Mouse (Mus musculus) 3134 (cell line): ENCODE measurements at regions not wholly inside any gene's neighbourhood (a gene's known extent, or its start where the extent isn't known, plus 50 kb on each side); places are given as distances from the start of the nearest gene placed in this dataset.

Source experiments
- DNase-seq: peaks from one replicate; pipeline ENCODE4 v3.0.0-alpha.2; 2011; ENCODE audit warnings: low spot score; ENCODE audit not compliant: insufficient read length; ENCODE audit errors: extremely low read depth

DNA sequence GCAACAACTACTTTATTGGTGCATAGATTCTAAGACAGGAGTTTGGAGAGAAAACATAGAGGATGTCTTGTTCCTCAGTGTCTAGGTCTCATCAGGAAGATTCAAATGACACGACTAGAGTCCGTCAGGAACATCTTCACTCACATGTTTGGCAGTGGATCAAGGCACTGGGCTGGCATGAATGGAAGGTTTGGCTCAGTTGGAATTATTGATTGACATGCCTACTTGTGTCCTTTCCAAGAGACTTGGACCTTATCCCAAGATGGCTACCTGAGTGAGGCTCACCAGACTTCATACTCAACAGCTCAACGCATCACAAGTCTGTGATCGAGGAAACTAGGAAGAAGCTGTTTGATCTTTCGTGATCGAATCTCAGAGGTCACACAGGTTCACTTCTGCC is 251.2 kb upstream of the Igfbp7 start:
- DNase-seq, result no peak

DNA sequence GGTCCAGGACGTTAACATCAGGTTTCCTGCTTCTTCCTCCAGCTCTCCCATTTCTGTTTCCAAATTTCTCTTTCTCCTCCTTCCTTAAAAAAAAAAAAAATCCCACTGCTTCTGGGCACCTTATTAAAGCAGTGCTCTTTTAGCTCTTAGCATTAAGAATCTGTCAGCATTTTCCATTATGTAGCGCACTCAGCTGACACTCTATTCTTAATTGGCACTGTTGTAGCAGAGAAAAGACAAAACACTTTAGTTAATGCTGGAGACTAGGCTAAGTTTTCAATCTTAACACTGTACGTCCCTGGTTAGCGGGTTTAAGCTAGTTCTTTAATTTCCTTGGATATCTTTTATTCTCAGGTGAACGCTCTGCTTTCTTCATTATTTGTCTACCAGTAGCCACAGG is 236.8 kb upstream of the Igfbp7 start:
- no peak for DNase-seq

DNA sequence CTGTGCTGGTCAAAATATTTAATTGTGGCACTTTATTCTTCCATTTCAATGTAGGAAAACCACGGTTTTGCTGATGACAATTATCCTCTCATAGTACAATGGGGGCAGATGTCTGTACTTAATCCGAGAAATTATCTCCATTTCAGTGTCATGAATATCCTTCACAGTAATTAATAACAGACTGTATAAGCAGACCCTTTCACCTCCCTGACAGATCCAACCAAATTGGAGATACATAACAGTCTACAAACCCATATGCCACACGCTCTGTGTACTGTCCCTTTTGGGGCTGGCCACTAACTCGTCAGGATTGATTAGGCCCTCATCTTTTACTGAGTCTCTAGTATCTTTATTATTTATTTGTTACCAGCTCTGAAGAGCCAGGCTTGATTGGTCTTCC is 212.6 kb upstream of the Igfbp7 start:
- DNase-seq, result no peak

DNA sequence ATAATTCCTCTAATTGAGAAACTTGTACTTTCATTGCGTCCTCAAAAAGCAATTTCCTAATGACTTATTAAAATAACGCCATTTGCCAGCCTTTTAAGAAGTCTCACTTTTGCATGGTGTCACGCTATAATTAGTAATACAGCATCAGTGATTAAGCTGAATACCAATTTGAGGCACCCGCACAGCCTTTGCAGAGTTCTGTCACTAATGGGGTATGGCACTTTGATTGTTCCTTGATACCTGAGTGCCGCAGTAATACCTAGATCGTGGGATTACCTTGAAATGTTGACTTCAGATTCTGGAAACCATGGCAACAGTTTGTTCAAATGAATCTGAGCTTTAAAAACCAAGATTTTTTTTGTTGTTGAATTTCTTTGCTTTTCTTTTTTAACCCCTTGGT is 202.7 kb upstream of the Igfbp7 start:
- DNase-seq, result no peak

DNA sequence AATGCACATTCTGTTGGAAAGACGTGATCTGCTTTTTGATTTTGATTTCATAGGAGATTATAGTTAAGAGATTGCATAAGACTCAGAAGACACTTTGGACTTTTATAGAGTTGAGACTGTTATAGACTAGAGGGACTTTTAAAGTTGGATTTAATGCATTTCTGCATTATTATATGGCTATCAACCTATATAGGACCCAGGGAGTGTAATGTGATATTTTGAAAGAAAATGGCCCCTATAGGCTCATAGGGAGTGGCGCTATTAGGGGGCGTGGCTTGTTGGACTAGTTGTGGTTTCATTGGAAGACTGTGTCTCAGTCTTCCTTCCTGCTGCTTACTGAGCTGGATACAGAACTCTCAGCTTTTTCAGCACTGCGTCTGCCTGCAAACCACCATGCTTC is 186.9 kb upstream of the Igfbp7 start:
- no peak for DNase-seq

DNA sequence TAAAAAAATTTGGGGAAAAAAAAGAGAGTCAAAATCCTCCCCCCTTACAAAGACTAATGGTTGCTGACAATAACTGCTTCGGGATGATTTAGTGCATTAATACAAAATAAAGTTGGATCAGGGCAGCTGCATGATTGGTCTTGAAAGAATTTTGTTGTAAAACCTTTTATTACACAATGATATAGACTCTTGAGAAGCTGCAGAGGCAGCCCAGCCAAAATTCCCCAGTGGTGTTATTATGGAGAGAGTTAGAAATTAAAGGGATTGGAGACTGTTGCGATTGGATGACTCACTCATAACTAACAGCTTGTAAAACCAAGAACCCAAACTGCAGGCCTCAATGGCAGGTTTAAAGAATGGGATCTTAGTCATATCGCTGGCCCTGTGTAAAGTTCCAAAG is 181.4 kb upstream of the Igfbp7 start:
- no peak for DNase-seq

DNA sequence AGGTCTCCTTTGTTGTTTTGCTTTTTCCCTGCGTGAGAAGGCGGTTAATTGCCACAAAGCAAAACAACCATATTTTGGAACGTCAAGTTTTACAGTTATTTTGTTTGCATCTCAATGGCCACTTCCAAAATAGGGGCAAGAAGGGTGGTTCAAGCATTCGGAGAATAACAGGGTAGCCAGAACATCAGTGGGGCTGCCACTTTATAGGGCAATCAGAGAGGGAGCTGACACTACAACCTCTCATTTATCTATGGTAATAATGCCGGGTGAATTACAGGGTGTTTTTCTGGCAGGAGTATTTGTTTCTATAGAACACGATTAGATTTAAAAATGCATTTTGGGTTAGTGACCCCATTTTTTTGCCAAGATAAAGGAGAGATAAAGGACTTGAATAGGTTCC is 173.9 kb upstream of the Igfbp7 start:
- no peak for DNase-seq

DNA sequence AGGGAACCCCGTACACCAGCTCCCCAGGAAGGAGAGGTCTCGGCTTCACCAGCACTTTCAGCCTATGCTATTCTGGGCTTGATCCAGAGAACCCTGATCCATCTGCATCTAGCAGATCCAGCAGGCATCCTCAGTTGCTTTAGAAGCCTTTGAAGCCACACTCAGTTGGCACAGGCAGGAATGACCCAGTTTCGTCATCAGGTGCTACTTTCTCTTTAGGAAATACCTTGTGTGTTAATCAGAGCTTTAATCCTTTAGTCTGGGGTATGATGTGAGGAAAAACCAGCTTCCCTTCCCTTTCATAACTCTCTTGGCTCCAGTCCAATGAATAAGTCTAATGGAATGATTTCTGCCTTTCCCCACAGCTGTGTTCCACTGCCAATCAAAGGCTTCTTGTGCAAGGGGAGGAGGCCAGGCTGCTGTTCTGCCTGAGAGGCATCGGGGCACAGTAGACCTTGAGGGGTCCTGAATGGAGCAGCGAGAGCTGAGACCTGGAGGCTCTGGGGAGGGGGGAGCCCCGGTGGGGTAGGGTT is 173.3 kb upstream of the Igfbp7 start:
- DNase-seq, result peak; percentile 65

DNA sequence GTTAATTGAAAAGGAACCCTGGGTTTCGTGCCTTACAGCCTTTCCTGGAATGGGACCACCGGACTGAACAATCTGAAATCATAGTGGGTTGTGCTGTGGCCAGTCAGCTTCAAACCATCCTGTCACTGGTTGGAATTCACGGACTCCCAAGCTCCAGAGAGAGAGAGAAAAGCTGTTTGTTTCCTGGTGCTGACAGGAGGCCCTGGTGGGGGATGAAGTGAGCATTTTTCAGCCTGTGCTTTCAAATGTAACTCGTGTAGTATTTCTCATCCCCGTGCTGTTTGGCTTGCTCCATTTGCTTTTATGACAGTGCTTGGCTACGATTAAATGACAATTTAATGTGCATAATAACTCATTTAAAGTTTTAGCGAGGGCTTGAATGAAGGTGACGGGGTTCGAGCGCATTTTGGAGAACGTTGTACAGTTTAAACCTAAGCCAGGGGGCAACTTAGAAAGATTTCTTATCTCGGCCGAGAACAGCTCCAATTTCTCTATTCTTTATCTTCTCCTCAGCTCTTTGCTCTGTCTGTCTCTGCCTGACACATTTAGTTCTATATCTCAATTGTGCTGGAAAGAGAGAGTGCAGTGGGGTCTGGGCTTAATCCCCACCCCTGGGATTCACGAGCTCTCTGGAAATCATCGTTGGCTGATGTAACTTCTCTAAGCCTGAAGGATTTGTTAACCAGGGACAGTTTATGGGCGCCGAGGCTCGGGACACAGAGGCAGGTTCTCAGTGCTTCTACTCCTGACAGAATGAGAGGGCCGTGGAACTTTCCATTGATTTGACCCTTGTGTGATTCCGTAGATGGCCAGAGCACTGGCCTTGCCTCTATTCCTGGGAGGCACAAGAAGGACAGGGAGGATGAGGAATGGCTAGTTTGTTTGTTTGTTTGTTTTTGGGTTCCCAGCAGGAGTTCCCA is 172.2 kb upstream of the Igfbp7 start:
- no peak for DNase-seq

DNA sequence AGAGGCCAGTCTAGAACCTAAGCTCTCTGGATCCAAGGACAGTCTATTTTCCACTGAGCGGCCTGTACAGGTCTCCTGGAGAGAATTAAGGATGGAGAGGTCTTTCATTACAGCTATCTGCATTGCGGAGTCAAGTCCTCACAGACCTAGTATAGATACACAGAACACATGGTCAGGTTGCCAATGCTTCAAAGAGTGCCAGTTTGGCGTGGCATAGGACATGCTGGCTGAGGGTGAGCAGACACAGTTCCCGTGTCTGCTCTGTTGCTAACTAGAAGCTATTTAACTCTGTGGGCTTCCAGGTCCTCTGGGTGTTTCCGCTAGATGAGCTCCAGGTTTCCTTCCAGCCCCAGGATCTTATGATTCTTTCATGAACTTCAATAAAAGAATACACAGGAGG is 169.0 kb upstream of the Igfbp7 start:
- no peak for DNase-seq

DNA sequence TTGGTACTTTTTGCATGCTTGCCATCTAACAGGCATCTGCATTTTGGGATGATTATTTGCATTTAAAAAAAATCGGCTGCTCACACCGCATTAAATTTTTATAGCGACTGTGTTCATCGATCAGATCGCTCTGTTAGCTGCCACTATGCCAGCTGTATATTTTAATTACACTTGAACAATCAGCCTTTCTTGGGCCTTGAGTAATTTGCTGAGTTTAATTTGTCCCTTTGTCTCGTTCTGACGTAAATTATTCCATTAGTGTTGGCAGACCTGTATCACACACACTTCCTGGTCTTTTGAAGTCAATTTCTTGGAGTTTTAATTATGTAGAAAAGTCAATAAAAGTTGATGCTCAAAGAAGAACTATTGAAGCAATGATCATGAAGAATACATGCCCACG is 167.9 kb upstream of the Igfbp7 start:
- DNase-seq, result no peak

DNA sequence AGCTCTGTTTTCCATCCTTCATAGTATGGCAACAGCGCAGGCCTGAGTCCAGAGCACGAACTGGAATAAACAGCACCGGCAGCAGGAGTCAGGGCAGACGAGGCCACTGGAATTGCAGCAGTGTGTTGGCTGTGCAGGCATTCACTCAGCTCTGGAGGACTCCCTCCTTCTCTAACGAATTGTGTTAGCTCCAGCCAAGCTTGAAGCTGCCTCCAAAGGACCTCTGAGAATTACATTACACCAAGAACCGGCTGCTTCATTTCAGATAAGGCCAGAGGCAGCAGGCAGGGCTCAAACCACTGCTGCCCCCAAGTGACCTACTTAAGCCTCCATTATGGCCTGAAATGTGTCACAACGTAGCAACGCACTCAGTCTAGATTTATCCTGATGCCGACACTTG is 162.5 kb upstream of the Igfbp7 start:
- DNase-seq, result no peak

DNA sequence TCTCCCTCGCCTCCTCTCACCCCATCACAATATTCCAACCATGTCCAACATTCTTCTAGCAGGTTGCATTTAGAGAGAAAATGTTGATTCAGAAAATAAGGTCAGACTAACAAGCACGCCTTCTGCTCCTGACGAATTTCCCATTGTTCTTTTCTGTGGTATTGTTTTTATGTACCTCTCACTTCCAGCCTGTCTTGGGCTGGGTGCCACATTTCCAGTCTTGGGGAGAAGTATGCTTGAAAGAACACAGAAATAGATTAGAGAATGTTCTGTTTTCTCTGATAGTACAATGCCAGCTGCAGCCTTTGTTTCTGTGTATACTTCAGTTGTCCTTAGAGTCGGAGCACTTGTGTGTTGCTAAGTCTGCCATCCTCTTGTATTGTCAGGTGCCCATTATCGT is 160.3 kb upstream of the Igfbp7 start:
- DNase-seq, result no peak

DNA sequence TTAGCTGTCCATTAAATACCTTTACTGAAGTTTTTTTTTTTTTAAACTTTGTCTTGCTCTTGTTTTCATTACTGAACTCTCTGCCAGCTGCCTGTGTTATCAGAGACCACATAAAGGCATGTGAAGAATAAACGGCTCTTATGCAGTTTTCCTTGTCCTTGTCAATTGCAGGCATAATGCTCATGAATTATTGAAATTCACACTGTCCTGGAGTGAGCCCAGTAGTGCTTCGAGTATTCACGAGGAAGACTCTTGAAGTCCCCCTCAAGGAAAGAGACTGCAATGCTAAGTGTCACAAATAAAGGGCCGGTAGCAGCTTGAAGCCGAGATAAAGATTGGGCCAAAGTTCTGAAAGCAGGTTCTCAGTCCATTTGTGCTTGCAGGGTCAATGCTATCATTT is 144.7 kb upstream of the Igfbp7 start:
- DNase-seq, result no peak

DNA sequence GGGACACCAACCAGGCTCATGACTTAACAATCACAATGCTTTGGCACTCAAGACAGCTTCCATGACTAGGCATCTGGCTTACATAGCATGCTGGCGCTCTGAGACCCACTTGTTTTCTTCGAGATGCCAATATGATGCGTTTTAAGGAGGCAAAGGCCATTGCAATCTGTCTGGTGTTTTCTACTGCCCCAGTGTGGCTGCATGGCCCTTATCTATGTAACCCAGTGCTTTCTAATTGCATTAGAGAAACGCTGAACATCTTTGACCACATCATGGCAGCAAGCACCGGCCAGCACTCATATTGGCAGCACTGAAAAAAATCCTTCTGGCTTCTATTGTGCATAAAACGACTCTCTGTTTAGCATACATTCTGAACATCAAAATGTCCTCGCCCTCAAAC is 144.2 kb upstream of the Igfbp7 start:
- DNase-seq, result no peak

DNA sequence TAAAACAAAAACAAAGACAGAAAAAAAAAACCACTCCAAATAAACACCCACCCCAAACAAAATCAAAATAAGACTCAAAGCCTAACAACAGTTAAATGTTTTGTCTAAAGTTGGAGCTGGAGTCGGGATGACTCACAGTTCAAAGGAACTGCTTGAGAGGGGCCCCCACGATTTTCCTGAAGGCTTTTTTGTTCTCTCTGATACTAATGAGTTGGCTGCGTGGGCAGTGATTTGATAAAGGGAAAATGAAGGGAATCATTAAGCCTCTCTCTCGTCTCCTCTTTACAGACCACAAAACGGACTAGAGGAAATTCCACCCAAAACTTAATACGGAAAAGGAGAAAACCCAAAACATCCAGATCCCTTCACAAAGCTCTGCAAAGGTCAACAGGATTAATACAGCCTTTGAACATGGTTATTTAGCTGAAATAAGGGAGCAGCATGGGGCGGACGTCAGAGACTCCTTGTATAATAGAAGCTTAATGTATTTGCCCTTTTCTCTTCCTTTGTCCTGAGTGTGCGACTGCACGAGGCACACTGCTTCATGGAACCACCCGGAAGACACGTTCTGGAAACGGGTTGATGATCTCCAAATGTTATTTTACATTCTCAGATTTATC is 138.3 kb upstream of the Igfbp7 start:
- DNase-seq, result no peak

DNA sequence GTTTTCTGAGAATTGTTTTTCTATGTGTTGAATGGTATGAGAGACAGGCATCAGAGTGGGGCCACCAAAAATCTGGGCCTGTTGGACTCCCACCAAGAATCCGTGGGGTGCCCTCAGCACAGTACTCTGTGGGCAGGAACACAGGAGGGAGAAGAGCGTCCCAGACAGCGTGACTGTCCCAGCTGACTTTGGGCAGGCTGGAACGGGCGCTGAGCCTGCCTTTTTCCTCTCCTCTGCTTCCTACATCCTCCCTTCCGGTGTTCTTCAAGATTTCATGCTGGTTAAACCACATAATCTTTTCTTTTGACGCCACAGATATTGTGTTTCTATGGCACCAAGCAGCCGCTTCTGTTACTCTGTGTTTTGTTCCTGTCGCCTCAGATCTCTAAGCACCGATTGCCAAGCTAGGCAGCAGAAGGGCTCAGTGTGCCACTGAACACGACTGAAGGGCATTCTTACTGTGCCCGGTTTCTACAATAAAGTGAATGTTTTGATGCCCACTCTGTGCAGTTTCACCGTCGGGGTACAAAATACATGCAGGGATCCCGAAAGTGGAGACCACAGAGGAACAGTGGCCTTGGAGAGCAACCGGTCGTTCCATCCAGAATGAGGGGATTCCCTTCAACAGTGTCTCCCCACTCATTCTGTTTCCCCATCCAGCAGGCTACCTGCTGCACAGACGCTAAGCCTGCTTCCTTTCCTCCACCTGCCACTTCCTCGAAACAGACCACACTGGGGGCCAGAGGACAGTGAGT is 124.6 kb upstream of the Igfbp7 start:
- no peak for DNase-seq

DNA sequence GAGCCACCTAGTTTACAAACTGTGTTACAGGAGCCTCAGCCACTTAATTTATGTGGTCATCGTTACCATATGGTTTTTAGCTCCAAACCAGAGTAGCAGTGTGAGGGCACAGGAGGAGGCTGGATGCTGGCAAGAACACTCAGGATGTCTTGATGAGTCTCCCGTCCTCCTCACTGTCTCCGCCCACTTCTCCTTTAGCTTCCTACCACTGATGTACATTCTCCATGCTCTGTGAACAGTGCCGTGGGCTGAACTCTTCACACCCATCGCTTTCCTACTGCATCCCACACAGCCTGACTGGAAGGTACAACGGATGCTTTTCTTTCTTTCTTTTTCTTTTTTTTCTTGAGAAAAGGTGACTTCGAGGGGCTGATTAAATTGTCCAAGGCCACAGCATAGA is 122.5 kb upstream of the Igfbp7 start:
- no peak for DNase-seq

DNA sequence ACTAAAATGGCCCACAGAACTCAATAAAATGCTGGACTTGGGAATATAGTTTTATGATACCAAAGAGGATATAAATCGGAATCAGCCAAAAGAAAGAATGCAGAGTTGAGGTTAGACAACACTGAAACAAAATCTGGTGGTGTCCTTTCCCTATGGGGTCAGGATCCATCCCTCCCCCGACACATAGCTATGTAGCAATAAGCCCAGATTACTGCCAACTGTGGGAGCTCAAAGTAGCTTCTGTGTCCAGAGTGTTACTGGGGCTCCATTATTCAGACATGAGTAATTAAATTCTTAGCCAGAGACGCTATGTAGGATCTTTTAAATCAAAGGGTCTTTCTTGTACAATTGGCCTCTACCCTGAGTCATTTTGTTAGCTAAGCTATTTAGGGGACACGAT is 109.4 kb upstream of the Igfbp7 start:
- no peak for DNase-seq

DNA sequence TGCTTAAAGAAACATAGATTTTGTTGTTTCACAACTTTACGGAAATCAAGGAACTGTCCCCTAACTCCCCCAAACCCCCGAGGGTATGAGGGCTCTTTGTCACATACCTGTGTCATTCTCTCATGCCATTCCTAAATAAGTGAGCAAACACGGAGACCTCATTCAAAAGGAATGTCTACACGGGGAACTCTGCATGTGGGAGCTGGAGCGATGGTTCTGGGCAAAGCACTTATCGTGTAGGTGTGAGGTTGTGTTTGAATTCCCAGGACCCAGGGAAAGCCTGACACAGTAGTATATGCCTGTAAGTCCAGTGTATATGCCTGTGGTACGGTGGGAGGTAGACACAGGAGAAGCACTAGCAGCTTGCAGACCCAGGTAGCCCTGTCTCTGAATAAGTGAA is 107.6 kb upstream of the Igfbp7 start:
- DNase-seq, result no peak

DNA sequence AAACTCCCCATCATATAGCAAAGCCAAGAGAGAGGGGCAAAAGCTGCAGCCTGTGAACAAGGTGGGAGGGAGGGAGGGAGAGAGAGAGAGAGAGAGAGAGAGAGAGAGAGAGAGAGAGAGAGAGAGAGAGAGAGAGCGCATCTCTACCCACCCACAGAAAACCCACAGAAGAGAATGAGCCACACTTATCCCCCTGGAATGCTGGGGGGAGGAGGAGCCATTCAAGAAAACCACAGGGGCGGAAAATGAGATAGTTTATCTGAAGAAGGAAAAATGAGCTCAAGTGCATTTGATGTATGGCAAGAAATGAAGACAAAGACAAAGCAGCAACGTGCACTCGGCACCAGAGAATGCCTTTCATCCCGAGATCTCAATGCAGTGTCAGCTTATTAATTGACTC is 94.8 kb upstream of the Igfbp7 start:
- DNase-seq, result no peak
